Mouse (Mus musculus): ENCODE results near the gene Slc3a1.

DNA sequence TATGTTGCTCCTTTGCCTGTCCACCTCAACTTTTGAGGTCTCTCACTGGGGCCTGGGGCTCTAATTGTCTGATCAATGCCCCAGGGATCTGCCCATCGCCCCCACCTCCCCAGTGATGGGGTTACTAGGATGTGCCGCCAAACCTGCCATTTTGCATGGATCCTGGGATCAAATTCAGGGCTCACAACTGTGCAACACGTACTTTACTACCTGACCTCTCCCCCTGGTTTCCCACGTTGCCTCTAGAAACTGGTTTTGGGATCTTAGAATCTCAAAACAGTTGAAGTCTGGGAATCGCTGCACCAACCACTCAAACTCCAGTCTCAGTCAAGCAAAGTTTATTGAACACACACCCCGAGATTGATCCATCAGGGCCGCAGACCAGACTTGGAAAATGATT is 30.1 kb downstream of the Slc3a1 start:
- no peak for TF ChIP-seq TAL1 (conservative IDR thresholded peaks at IDR 0.05; ENCODE audit: low read depth, low read length)
- no peak for TF ChIP-seq CTCF (IDR thresholded peaks at IDR 0.05; ENCODE audit: low read depth, low read length)
- no peak for TF ChIP-seq GATA1 (IDR thresholded peaks at IDR 0.05; ENCODE audit: borderline replicate concordance, low read length)
- TF ChIP-seq POLR2AphosphoS5 (IDR thresholded peaks at IDR 0.05; ENCODE audit: insufficient replicate concordance, low read depth, low read length), result no peak
- TF ChIP-seq GATA2 (IDR thresholded peaks at IDR 0.05; ENCODE audit: borderline replicate concordance, low read depth, low read length), result no peak

All from G1E (cell line).